Mouse (Mus musculus): ENCODE measurements at regions not wholly inside any gene's neighbourhood (a gene's known extent, or its start where the extent isn't known, plus 50 kb on each side); places are given as distances from the start of the nearest gene placed in this dataset.

DNA sequence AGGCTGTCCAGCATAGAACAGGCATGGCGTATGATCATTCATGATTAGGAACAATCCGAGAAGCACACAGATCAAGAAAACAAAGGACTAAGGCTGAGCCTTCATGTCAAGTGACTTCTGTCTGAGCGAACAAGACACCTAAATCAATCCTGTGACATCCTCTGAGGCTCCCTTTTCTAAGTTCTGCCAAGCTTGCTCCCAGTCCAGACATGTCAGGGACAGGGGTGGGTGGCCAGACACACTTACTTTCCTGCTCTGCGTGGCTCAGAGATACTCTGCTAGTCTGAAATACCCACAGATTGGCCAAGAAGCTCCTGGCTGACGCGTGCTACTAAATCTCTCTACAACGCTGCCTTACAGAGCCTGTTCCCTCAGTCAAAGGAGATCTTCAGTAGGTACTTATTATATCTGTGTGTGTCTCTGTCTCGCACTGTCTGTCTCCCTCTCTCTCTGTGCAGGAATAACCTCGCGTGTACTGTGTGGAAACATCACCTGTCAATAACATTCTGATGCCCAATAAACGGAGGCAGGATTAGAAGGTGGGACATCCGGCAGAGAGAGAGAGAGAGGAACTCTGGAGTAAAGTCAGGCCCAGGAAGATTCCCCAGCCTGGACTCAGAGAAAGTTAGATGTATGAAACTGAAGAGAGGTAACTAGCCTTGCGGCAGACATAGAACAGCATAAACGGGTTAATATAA lies 163.5 kb downstream of the Fam43a start:
- no peak for DNase-seq (ENCODE audit: low read depth in 1 of 2, low spot score in 2 of 2)
- no peak for TF ChIP-seq POLR2A (IDR thresholded peaks at IDR 0.05; ENCODE audit: low read depth, low read length)
- H3K27me3 ChIP-seq (ENCODE audit: control insufficient read depth, insufficient read depth, low read length) = no peaks in the 10 kb centered on the region
- H3K27ac ChIP-seq (ENCODE audit: insufficient read depth, low read length) = no peak overlapping the region
- no peaks in the 10 kb centered on the region for H3K4me1 ChIP-seq (ENCODE audit: control insufficient read depth, insufficient read depth, insufficient read length)
- H3K36me3 ChIP-seq (ENCODE audit: control insufficient read depth, insufficient read depth, low read length) = no peaks in the 10 kb centered on the region
- WGBS = 91% methylated on average over 14 of the region's 14 CpGs
- no peak overlapping the region for H3K4me3 ChIP-seq (ENCODE audit: extremely low read depth, insufficient read depth, insufficient read length)

DNA sequence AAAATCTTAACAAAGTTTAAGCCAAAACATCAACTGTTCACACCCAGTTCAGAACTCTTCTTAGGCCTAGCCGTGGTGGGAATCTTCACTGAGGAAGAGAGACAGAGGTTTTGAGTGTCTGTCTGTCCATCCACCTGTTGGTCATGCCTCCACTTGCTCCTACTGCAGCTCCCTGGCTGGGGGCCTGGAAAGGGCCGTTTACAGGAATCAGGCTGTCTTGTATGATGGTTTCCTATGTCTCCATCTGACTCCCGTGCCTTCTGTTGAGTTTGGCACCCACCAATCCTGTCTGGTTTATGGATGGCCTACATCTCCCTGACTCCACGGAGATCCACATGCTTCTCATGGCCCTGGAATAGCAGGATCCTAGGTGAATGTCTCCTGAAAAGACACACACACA lies 166.1 kb downstream of the Fam43a start:
- WGBS = 85% methylated on average over 4 of the region's 4 CpGs
- DNase-seq (ENCODE audit: low read depth in 1 of 2, low spot score in 2 of 2) = no peak
- Histone ChIP-seq H3K4me3 (ENCODE audit: extremely low read depth, insufficient read depth, insufficient read length) (no peak overlapping the region), H3K27ac (ENCODE audit: insufficient read depth, low read length) (no peak overlapping the region), H3K4me1 (ENCODE audit: control insufficient read depth, insufficient read depth, insufficient read length) (peaks cover 7% of the 10 kb centered on the region; the same call in 1 of the 2 replicates), H3K36me3 (ENCODE audit: control insufficient read depth, insufficient read depth, low read length) (no peaks in the 10 kb centered on the region), H3K27me3 (ENCODE audit: control insufficient read depth, insufficient read depth, low read length) (no peaks in the 10 kb centered on the region)
- TF ChIP-seq POLR2A (IDR thresholded peaks at IDR 0.05; ENCODE audit: low read depth, low read length) (no peak), CTCF (IDR thresholded peaks at IDR 0.05; ENCODE audit: extremely low read depth, insufficient read depth, insufficient read length, insufficient replicate concordance) (no peak)

DNA sequence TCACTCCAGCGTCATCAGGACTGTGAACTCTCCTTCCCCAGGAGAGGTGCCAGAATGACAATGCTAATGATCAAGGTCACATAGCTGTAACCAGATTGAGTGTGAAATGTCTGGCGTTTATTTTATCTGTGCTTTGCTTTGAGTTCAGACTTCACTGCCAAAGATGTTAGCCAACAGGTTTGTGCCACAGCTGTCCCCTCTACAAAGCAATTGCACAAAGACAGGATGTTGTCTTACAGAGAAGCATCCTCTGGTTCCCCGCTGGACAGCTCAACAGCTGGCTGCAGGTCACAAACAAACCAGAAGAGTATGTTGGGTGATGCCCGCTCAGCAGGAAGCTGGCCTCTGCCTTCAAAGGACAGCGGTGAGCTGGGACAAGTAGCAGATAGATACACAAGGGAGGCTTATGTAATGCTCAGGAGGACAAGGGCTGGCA lies 169.5 kb downstream of the Fam43a start:
- no peak overlapping the region for H3K4me3 ChIP-seq (ENCODE audit: extremely low read depth, insufficient read depth, insufficient read length)
- DNase-seq (ENCODE audit: low read depth in 1 of 2, low spot score in 2 of 2) = no peak
- TF ChIP-seq POLR2A (IDR thresholded peaks at IDR 0.05; ENCODE audit: low read depth, low read length) (no peak), CTCF (IDR thresholded peaks at IDR 0.05; ENCODE audit: extremely low read depth, insufficient read depth, insufficient read length, insufficient replicate concordance) (no peak)
- H3K4me1 ChIP-seq (ENCODE audit: control insufficient read depth, insufficient read depth, insufficient read length) = peaks cover 9% of the 10 kb centered on the region; the same call in 1 of the 2 replicates
- H3K27ac ChIP-seq (ENCODE audit: insufficient read depth, low read length) = no peak overlapping the region
- no peaks in the 10 kb centered on the region for H3K36me3 ChIP-seq (ENCODE audit: control insufficient read depth, insufficient read depth, low read length)
- WGBS = 31% methylated on average over 5 of the region's 5 CpGs
- no peaks in the 10 kb centered on the region for H3K27me3 ChIP-seq (ENCODE audit: control insufficient read depth, insufficient read depth, low read length)

DNA sequence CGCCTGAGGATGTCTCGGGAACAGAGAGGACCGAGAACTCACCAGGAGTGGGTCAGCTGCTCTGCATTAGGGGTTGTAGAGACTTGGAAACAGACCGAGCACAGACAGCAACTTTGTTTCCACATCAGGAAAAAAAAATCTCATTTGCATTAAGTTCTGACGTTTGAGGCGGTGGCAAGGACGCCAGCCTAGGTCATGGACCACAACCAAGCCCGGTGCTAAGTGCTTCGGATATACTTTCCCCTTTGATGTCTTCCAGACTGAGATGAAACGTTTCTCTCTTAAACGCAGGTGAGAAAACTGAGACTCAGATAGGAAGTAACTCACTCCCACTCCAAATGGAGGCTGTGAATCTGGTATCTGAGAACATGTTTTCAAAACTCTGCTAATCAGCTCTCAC lies 169.9 kb downstream of the Fam43a start:
- 33% methylated on average over 11 of the region's 11 CpGs for WGBS
- TF ChIP-seq POLR2A (IDR thresholded peaks at IDR 0.05; ENCODE audit: low read depth, low read length) (no peak), CTCF (IDR thresholded peaks at IDR 0.05; ENCODE audit: extremely low read depth, insufficient read depth, insufficient read length, insufficient replicate concordance) (no peak)
- H3K4me1 ChIP-seq (ENCODE audit: control insufficient read depth, insufficient read depth, insufficient read length) = peaks cover 9% of the 10 kb centered on the region; the same call in 1 of the 2 replicates
- no peak overlapping the region for H3K4me3 ChIP-seq (ENCODE audit: extremely low read depth, insufficient read depth, insufficient read length)
- no peaks in the 10 kb centered on the region for H3K36me3 ChIP-seq (ENCODE audit: control insufficient read depth, insufficient read depth, low read length)
- peak in 1 of 2 experiments; percentile 40 for DNase-seq (ENCODE audit: low read depth in 1 of 2, low spot score in 2 of 2)
- H3K27me3 ChIP-seq (ENCODE audit: control insufficient read depth, insufficient read depth, low read length) = no peaks in the 10 kb centered on the region
- no peak overlapping the region for H3K27ac ChIP-seq (ENCODE audit: insufficient read depth, low read length)

DNA sequence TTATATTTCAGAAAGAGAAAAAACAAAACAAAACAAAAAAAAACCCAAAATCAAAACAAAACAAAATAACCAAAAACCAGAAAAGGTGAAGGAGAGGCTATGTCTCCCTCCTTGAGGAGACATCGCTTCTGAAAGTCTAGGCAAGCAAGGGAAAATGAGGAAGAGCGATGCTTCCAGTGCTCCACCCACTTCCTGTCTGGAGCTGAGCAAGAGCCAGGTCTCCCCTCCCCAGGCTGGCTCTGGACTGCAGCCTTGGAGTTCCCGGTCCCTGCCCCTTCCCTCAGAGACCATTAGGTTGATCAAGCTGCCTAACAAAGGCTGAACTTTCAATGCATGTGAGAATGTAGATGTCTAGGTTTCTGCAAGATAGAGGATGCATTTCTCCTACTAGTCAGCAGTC lies 173.3 kb downstream of the Fam43a start:
- Histone ChIP-seq H3K27ac (ENCODE audit: insufficient read depth, low read length) (no peak overlapping the region), H3K36me3 (ENCODE audit: control insufficient read depth, insufficient read depth, low read length) (no peaks in the 10 kb centered on the region), H3K27me3 (ENCODE audit: control insufficient read depth, insufficient read depth, low read length) (no peaks in the 10 kb centered on the region), H3K4me3 (ENCODE audit: extremely low read depth, insufficient read depth, insufficient read length) (no peak overlapping the region), H3K4me1 (ENCODE audit: control insufficient read depth, insufficient read depth, insufficient read length) (peaks cover 15% of the 10 kb centered on the region; the same call in 1 of the 2 replicates)
- WGBS = 14% methylated on average over 3 of the region's 3 CpGs
- DNase-seq (ENCODE audit: low read depth in 1 of 2, low spot score in 2 of 2) = no peak
- TF ChIP-seq POLR2A (IDR thresholded peaks at IDR 0.05; ENCODE audit: low read depth, low read length) (no peak), CTCF (IDR thresholded peaks at IDR 0.05; ENCODE audit: extremely low read depth, insufficient read depth, insufficient read length, insufficient replicate concordance) (no peak)

DNA sequence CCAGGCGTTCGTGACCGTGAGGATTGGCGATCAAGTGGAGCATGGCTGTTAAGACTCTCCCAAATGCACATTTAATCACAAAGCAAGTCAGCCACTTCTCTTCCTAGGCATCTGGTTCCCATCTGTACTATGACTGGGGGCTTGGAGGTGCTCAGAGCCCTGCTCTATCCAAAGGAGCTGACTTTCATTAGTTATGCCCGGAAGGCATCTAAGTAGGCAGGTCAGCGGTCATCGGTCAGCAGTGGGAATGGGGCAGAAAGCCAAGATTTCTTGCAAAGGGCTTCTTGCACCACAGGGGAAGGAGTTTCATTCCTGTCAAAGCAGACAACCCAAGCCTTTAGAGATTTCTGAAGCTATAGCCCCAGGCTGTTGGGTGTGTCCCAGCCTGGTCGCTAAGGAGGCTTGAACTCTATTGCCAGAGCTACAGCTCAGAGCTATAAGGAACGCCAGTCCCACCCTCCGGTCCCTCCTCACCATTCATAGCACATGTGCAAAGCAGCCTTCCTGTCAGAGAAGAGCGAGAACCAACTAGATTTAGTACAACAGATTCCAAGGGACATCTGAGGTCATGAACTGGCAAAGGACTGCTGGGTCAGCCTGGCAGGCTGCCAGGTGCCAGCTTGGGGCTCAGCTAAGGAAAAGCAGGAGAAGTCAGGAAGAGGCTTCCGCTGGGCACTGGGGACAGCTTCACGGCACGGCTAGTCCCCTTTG lies 175.6 kb downstream of the Fam43a start:
- Histone ChIP-seq H3K27me3 (ENCODE audit: control insufficient read depth, insufficient read depth, low read length) (no peaks in the 10 kb centered on the region), H3K4me3 (ENCODE audit: extremely low read depth, insufficient read depth, insufficient read length) (no peak overlapping the region), H3K36me3 (ENCODE audit: control insufficient read depth, insufficient read depth, low read length) (no peaks in the 10 kb centered on the region), H3K4me1 (ENCODE audit: control insufficient read depth, insufficient read depth, insufficient read length) (peaks cover 8% of the 10 kb centered on the region; the same call in 1 of the 2 replicates), H3K27ac (ENCODE audit: insufficient read depth, low read length) (no peak overlapping the region)
- no peak for TF ChIP-seq CTCF (IDR thresholded peaks at IDR 0.05; ENCODE audit: extremely low read depth, insufficient read depth, insufficient read length, insufficient replicate concordance)
- no peak for DNase-seq (ENCODE audit: low read depth in 1 of 2, low spot score in 2 of 2)
- WGBS = 89% methylated on average over 14 of the region's 14 CpGs

All from spleen, adult 2 months (tissue).